Mouse (Mus musculus) urinary bladder, adult 18-20 months (tissue): ENCODE results near the gene Samd4b.

Source experiments
- DNase-seq, 2 experiments: peaks; one replicate each; pipeline ENCODE4 v3.0.0; 2022; ENCODE audit warnings: low spot score in 2 of 2, mixed read lengths in 2 of 2

Gene Samd4b

DNA sequence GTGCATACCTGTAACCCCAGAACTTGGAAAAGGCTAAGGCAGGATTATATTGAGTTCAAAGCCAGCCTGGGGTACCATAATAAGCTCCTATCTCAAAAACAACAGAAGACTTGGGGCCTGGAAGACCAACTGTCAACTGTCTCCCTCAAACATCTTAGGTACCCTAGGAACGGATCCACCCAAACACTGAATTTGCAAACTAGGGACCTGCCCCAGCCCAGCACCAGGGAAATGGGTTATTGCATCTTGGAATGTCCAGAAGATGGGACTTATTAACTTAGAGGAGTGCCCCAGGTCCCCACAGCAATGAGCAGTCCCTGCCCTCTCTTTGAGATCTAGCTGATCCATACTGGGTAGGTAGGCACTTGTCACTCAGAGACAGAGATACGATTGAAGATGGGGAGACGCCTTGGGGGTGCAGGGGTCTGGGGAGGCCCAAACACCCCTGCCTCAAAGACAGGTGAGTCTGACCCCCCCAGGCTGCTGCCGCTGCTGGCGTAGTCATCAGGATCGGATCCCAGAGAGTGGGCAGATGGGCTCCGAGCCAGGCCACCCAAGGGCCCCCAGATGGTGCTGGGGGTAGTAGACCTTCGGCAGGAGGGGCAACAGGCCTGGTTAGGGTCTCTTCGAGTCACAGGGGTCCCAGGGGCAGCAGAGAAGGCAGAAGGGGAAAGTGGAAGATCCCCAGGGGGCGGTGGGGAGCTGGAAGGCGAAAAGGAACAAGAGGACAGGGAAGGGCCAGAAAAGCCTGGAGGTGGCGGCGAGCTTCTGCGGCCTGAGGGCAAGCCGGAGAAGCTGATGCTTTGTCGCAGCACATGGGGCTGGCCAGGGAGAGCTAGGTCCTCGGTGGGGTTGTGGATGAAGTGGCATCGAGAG, 220.5 kb downstream of the Samd4b start:
- DNase-seq: peak in 1 of 2 experiments; percentile 37

- DNase-seq: peak; percentile 73 to 86
Measured at GRCm38 (mm10) chr7:28376011-28376771, 221.8 kb downstream of the Samd4b start.

GRCm38 (mm10) chr7:28375176-28375921, 222.6 kb downstream of the Samd4b start:
- DNase-seq: peak; percentile 81 to 90

DNA sequence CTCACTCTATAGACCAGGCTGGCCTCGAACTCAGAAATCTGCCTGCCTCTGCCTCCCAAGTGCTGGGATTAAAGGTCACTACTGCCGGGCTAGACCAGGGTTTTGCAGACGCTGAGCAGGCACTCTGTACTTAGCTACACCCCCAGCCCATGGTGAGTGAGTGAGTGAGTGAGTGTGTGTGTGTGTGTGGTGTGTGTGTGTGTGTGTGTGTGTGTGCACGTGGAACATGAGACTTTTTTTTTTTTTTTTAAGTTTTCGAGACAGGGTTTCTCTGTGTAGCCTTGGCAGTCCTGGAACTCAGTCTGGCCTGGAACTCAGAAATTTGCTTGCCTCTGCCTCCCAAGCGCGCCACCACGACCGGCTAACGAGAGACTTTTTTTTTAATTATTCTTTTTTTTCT, 223.3 kb downstream of the Samd4b start:
- DNase-seq: no peak

DNA sequence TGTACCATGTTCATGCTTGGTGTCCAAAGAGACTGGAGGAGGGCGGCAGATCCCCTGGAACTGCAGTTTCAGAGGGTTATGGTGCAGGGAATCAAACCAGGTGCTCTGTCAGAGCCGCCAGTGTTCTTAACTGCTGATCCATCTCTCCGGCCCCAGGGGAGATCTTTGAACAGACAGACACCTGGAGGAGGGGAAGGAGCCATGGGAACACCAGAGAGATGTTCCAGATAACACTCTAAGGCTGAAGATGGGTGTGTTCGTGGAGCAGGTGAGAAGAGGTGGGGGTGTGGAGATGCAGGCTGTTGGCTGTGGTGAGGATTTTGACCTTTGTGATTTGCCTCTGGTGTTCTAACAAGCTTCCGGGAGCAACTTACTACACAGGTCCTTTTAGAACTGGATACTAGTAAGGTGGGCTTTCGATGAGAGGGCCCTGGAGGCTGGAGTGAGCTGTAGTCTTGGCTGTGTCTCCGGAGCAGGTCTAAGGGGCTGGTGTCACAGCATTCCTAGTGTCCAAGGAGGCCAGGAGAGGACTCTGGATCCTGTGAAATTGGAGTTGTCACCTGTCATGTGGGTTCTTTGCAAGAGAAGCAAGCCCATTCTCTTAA, 224.0 kb downstream of the Samd4b start:
- no peak for DNase-seq

DNA sequence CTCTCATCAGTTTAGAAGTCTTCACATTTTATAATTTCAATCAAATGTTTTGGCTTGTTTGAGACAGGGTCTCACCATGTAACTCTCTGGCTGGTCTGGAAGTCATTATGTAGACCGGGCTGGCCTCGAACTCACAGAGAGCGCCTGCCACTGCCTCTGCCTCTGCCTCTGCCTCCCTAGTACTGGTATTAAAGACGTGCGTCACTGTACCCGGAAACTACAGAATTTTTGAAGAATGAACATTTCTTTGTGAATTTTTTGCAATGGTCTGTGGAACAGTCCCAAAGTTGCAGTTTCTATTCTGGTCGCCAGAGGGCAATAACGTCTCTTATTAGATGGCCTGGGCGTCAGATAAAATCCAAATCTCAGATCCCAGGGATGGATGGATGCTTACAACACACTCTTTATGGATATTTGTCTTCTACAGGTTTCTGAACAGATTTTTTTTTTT, 224.8 kb downstream of the Samd4b start:
- peak; percentile 55 to 59 for DNase-seq

GRCm38 (mm10) chr7:28372251-28373108, 225.5 kb downstream of the Samd4b start, which contains the start of gene Plekhg2:
TSS of gene Plekhg2 (minus strand) at chr7:28372599.
- DNase-seq: peak; percentile 98 to 100

GRCm38 (mm10) chr7:28371514-28371989, 226.4 kb downstream of the Samd4b start:
- peak in 1 of 2 experiments; percentile 38 for DNase-seq

- peak; percentile 58 to 66 for DNase-seq
Measured at GRCm38 (mm10) chr7:28370977-28371513, 226.9 kb downstream of the Samd4b start.

GRCm38 (mm10) chr7:28370051-28370450, 227.9 kb downstream of the Samd4b start:
- no peak for DNase-seq

GRCm38 (mm10) chr7:28368276-28368920, 229.5 kb downstream of the Samd4b start:
- DNase-seq: no peak

DNA sequence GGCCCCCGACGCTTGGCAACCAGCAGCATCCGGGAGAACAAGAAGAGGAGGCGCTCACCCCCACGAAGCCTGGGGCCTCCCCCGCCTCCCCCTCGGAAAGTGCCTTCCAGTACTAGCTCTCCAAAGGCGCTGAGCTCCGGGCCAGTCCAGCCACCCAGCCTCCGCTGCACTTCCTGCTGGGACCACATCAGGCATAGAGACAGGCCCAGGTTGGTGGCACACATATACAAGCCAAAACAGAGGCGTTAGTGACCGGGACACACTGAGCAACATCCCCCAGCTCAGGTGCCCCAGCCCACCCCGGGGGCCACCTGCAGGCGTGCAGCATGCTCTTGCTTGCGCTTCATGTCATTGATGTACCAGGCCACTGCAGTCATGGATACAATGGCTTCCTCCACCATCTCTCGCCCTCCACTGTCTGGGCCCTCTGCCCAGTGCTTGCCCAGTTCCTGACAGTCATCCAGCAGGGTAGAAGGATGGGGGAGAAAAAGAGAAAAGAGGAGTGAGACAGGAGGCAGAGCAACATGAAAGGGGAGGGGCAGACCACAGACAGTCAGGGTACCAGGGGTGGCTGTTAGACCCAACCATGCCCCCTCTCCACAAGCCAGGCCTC, 230.2 kb downstream of the Samd4b start:
- no peak for DNase-seq

- DNase-seq: no peak
Measured at GRCm38 (mm10) chr7:28362441-28363060, 235.4 kb downstream of the Samd4b start.

GRCm38 (mm10) chr7:28361647-28362341, 236.2 kb downstream of the Samd4b start:
- no peak for DNase-seq

GRCm38 (mm10) chr7:28360291-28360690, 237.7 kb downstream of the Samd4b start:
- no peak for DNase-seq

DNA sequence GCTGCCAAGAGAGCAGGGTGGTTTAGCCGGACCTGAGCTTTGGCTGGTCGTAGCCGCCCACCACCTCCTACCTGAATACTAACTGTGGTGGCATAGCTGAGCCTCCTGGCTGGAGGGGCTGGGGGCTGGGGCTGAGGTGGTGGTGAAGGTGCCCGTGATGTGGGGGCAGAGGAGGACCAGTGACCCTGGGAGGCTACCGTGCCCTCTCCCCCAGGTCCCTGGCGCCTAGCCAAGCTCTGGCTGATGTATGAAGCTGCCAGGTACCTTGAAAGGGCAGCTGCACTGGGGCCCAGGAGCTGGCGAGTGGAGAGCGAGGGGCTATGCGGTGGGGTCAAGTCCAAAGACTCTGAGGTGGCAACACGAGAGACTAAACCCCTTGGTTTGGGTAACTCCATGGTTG, 238.1 kb downstream of the Samd4b start:
- DNase-seq: no peak

DNA sequence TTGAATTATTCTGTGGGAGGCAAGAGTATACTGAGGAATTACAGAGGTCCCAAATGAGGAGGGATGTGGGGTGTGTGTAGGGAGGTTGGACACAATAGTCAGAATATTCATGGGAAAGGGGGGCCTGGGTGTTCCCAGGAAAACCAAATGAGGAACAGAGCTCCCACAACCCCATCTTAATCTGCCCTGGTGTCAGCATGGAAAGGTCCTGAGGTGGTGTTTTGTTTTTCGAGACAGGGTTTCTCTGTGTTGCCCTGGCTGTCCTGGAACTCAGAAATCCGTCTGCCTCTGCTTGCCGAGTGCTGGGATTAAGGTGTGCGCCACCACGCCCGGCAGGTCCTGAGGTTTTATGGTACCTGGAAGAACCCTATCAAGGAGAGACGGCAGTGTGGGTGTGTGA, 239.5 kb downstream of the Samd4b start:
- DNase-seq: no peak

GRCm38 (mm10) chr7:28357984-28358383, 240.0 kb downstream of the Samd4b start:
- no peak for DNase-seq
